Mouse (Mus musculus) adrenal gland, postnatal 25 days (tissue): ENCODE measurements around the gene Rprd2. TPM values are rescaled to one million over a fixed set of nuclear protein-coding genes. Genes with fewer than 3 reads are reported as not detected.
"Not testable (repeated sequence)": the region's sequence is repeated elsewhere in the genome, so short reads cannot be mapped to it uniquely, and the experiment has no call there.

Experiments
- DNase-seq: peaks from one replicate; pipeline ENCODE4 v3.0.0; 2021; ENCODE audit warnings: mixed read lengths
- long read RNA-seq: library from polyadenylated mRNA; stranded (forward); transcript quantifications from one replicate; pipeline ENCODE4 v2.0.0, GENCODE M21; 2021
- total RNA-seq: library from RNA; stranded (reverse); gene quantifications from 2 replicates; pipeline ENCODE4 v1.2.3, GENCODE M21; 2021

The Rprd2 gene
- 53.4 and 54.9 TPM in 2 replicates for total RNA-seq
- long read RNA-seq, partial matches to known transcripts: 7 of 16 reads
- long read RNA-seq, other reads (novel, unspliced or antisense): 5 of 16 reads

GRCm38 (mm10) chr3:95818571-95819288 is at the start of gene Rprd2:
TSS of gene Rprd2 (minus strand) at chr3:95818863.
- peak; percentile 76 for DNase-seq

- no peak for DNase-seq
These were observed 48.7 kb upstream of the Rprd2 start for GRCm38 (mm10) chr3:95867408-95867807.

GRCm38 (mm10) chr3:95866071-95866470 is 47.4 kb upstream of the Rprd2 start:
- no peak for DNase-seq

- DNase-seq: no peak
These were observed 46.9 kb upstream of the Rprd2 start for GRCm38 (mm10) chr3:95865571-95865970.

- DNase-seq: no peak
These were observed 46.4 kb upstream of the Rprd2 start for GRCm38 (mm10) chr3:95865050-95865449.

- no peak for DNase-seq
These were observed 44.9 kb upstream of the Rprd2 start for GRCm38 (mm10) chr3:95863578-95863977.

- no peak for DNase-seq
These were observed 43.1 kb upstream of the Rprd2 start for GRCm38 (mm10) chr3:95861796-95862195.

- no peak for DNase-seq
These were observed 42.6 kb upstream of the Rprd2 start for GRCm38 (mm10) chr3:95861216-95861615.

- DNase-seq: no peak
These were observed 41.7 kb upstream of the Rprd2 start for GRCm38 (mm10) chr3:95860323-95860722.

GRCm38 (mm10) chr3:95858278-95858677 is 39.6 kb upstream of the Rprd2 start:
- DNase-seq: not testable (repeated sequence)

GRCm38 (mm10) chr3:95857050-95857449 is 38.4 kb upstream of the Rprd2 start:
- DNase-seq: not testable (repeated sequence)

- no peak for DNase-seq
These were observed 37.5 kb upstream of the Rprd2 start for GRCm38 (mm10) chr3:95856115-95856514.

GRCm38 (mm10) chr3:95855502-95856089 is 36.9 kb upstream of the Rprd2 start, which contains the start of gene Prpf3:
TSS of gene Prpf3 (minus strand) at chr3:95855885.
- DNase-seq: peak; percentile 95

- DNase-seq: no peak
These were observed 32.7 kb upstream of the Rprd2 start for GRCm38 (mm10) chr3:95851317-95851716.

GRCm38 (mm10) chr3:95850611-95851010 is 31.9 kb upstream of the Rprd2 start:
- no peak for DNase-seq

GRCm38 (mm10) chr3:95842503-95843214 is 24.0 kb upstream of the Rprd2 start:
- DNase-seq: no peak

- DNase-seq: no peak
These were observed 20.6 kb upstream of the Rprd2 start for GRCm38 (mm10) chr3:95839250-95839649.

- DNase-seq: no peak
These were observed 10.4 kb upstream of the Rprd2 start for GRCm38 (mm10) chr3:95829053-95829452.

GRCm38 (mm10) chr3:95826275-95826674 is 7.6 kb upstream of the Rprd2 start:
- DNase-seq: no peak

- no peak for DNase-seq
These were observed 1.7 kb upstream of the Rprd2 start for GRCm38 (mm10) chr3:95820046-95821010.

- peak; percentile 100 for DNase-seq
These were observed 805 bp upstream of the Rprd2 start for GRCm38 (mm10) chr3:95819351-95819985.
